Mouse (Mus musculus) effector memory CD4-positive, alpha-beta T cell, adult 5 months (primary cell): Measurements from ENCODE around the gene Ccdc9b. TPM values are rescaled to one million over a fixed set of nuclear protein-coding genes. Genes with fewer than 3 reads are reported as not detected.

Experiments
- polyA plus RNA-seq: library from polyadenylated mRNA; unstranded; fragments of 100-300 nt; shearing (Covaris generic); gene quantifications from one replicate; pipeline ENCODE4 v1.2.1, GENCODE M21; 2017

The Ccdc9b gene
- polyA plus RNA-seq = not detected

DNA sequence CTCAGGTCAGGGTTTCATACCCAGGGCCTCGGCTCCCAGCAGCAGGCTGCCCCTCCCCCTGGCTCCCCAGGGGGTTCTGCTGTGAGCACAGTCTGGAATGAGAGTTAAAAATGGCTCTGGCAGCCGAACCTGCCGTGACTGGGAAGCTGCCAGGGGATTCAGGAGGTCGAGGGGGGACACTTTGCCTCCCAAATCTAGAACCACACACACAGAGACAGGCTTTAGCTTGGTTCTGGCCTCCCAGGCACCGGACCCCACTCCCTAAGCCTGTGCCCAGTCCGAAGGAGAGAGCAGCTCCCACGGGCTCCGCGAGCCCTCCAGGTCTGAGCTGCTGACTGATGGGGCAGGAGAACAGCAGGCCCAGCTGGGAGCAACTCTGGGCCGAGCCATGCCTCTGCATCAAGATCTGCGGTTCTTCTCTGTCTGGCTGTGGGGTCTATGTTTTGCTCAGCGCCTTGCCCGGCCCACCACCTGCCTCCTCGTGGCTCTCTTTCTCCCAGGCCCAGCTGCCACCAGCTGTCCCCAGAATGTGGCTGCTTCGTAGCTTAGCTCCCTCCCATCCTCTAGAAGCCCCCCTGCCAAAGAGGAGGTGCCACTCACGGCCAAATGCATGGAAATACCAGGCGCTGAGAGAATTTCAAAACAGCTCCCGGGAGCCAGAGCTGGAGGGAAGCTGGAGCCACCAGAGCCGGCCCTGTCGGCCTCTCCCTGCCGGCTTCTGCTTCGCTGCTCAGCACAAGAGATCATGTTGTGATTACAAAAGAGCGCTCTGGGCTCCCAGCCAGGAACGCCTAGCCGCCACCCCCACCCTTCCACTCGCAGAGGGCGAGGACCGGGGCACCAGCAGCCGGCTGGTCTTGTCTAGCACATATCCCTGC, at the start of gene Ccdc9b:
Gene Ccdc9b (minus strand): TSS at position 756 of the 878 bp plus-strand sequence.

DNA sequence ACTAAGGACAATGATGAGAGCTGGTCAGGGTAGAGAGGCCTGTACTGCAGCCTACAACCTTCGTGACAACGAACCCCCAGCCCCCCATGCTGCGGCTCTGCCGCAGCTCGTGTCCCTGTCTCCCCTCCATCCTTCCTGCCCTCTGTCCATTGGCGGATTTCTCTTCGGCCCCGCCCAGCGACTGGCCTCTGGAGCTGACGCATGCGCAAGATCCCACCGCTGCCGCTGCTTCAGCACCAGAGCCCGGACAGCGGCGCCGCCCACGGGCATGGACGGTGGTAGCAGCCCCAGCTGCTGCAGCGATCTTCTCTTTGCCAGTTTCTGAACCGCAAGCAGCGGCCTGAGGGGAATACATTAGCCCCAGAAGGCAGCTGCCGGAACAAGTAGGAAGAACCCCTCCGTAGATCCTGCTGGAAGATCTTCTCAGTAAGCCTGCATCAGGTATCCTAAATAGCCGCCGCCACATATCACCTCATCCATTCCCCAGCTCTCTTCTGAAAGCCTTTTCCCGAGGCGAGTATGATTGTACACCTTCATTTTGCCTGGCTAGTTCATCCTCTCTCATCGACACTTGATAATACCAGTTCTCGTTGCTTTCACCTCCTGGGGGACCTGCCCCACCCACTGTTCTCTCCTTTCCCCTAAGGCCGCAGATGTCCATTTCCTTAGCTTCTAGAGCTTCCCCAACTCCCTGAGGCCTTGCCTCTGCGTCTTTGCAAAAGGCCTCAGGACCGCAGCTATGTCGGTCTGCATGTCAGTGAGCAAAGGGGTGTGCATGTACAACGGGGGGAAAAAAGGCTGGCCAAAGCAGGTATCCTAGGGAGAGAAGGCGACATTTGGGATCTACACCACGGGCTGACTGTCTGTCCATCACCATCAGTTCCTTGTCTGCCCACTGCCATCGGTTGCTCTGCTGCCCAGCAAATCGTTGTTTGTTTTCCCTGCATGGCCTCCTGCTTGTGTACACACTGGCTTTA, 17.3 kb upstream of the Ccdc9b start, which contains the start of gene Disp2:
Gene Disp2 (plus strand): TSS at position 216 of the 977 bp plus-strand sequence.

DNA sequence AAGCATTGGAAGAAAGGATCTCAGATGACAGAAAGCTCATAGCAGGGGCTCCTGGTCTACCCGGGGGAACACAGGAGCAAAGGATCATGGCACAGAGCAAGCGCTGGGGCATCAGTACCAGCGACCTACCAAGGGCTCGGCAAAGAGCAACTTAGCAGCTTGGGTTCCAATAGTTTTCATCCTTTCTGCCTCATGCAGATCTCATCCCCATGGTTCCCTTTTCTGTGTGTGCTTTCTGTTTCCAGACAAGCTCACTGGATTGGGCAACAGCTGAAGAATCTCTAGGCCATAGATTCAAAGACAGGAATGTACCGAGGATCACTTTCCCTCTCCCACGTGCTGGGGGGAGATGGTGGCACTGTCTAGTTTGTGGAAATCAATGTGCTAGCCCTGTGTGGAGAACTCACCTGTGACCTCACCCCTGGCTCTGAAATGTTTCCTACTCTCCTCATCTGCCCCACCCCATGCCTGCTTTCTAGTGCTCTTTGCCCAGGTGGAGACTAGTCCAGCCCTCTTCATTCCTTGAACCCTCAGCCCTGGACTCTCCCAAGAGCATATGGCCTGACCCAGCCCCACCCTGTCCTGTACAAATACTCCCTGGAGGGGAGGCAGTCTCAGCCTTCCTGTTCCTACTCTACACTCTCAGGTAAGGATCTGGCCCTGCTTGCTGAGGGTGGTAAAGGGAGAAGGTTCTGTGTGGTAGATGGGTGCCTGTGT, 9.9 kb upstream of the Ccdc9b start, which contains the start of gene Phgr1:
Gene Phgr1 (plus strand): TSS at position 612 of the 717 bp plus-strand sequence.

DNA sequence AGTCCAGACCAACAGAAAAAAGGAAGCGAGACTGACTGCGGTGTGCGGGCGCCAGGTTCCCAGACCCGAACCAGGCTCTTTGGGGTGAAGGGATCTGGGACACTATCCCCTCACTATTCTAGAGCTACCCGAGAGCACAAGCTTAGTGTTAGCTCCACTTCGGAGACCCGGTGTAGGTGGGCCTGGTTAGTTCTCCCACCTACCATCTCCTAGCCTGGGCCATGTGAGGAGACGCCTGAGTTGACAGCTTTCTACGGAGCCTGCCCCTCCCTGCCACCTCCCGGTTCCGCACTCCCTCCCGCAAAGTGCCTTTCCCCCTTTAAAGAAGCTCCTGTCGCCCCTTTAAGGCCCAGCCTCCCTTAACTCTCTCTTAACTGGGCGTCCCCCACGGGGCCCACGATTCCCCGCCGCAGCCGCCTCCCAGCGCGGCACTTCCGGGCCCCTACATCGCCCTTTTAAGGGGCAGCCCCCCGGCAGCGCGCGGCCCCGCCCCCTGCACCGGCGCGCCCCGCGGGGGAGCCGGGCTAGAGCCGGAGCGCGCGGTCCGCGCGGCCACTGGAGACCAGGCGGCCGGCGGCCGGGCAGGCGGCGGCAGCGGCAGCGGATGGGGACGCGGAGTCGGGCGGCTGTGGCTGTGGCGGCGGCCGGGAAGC, 17.1 kb downstream of the Ccdc9b start, which contains the start of gene Inafm2:
Gene Inafm2 (plus strand): TSS at position 527 of the 653 bp plus-strand sequence.

DNA sequence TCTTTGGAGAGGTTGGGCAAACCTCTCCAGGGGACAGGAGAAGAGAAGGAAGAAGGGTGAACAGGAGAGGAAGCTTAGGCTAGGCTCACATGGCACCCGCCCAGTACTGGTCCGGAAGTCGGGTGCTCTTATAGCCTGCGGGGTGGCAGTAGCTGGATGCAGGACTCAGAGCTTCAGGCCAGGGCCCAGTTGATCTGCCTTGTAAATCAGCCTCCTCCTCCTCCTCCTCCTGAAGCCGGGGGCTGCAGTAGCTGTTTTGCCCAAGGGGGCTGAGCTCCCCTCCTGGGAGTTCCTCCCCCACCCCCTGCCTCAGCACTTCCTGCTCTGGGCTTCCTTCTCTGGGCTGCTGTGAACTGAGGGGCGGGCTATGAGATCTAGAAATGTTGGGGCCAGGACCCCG, 34.1 kb downstream of the Ccdc9b start, which contains the start of gene Plcb2:
Gene Plcb2 (minus strand): TSS at position 102 of the 400 bp plus-strand sequence.

Other genes with a start within 250 kb of the Ccdc9b start
- gene Bmf, start 213.0 kb downstream of the Ccdc9b start, polyA plus RNA-seq = 9.0 TPM
- 3.3 TPM for gene Bub1b, start 164.4 kb downstream of the Ccdc9b start, polyA plus RNA-seq
- 2.2 TPM for gene Pak6, start 99.4 kb downstream of the Ccdc9b start, polyA plus RNA-seq
- gene Ankrd63, start 58.7 kb downstream of the Ccdc9b start, polyA plus RNA-seq = not detected
- 15.4 TPM for gene Plcb2, start 34.2 kb downstream of the Ccdc9b start, polyA plus RNA-seq
- 17.7 TPM for gene Inafm2, start 16.9 kb downstream of the Ccdc9b start, polyA plus RNA-seq
- gene Phgr1, start 10.1 kb upstream of the Ccdc9b start, polyA plus RNA-seq = not detected
- gene Disp2, start 17.1 kb upstream of the Ccdc9b start, polyA plus RNA-seq = not detected
- gene Knstrn, start 51.3 kb upstream of the Ccdc9b start, polyA plus RNA-seq = 5.5 TPM
- gene Ivd, start 99.3 kb upstream of the Ccdc9b start, polyA plus RNA-seq = 79.5 TPM
- 23.6 TPM for gene Bahd1, start 137.7 kb upstream of the Ccdc9b start, polyA plus RNA-seq
- 0.47 TPM for gene Chst14, start 163.8 kb upstream of the Ccdc9b start, polyA plus RNA-seq